Mouse (Mus musculus): ENCODE results near the gene Slc39a11. TPM values are rescaled to one million over a fixed set of nuclear protein-coding genes. Genes with fewer than 3 reads are reported as not detected.
A peak's percentile ranks its signal among the peaks of the same experiment; 100 is the strongest.

Gene Slc39a11
- total and polyA plus RNA-seq, 2 experiments from 2014 or later: 40.4 to 62.5 TPM

GRCm38 (mm10) chr11:113200901-113201300, 449.0 kb downstream of the Slc39a11 start:
- peak; percentile 28; the same call in 1 of the 2 replicates for ATAC-seq (ENCODE audit: low FRiP score)
- WGBS: 10% methylated on average over 15 of the region's 15 CpGs
- H3K27ac ChIP-seq (ENCODE audit: low read depth, low read length): no peak overlapping the region

GRCm38 (mm10) chr11:113198586-113198985, 451.3 kb downstream of the Slc39a11 start:
- H3K27ac ChIP-seq (ENCODE audit: low read depth, low read length): no peak overlapping the region
- no peak for TF ChIP-seq CTCF (IDR thresholded peaks at IDR 0.05)
- H3K4me1 ChIP-seq (ENCODE audit: insufficient read depth, low read length): peaks cover 11% of the 10 kb centered on the region; the same call in 1 of the 2 replicates
- WGBS: 87% methylated on average over 15 of the region's 15 CpGs
- no peaks in the 10 kb centered on the region for H3K27me3 ChIP-seq (ENCODE audit: insufficient read depth, low read length)
- no peak overlapping the region for H3K9ac ChIP-seq (replicated peaks; ENCODE audit: low read length, poor library complexity, severe bottlenecking)
- no peak overlapping the region for H3K4me3 ChIP-seq (ENCODE audit: low read depth, low read length)
- H3K9me3 ChIP-seq (ENCODE audit: low read length): no peaks in the 10 kb centered on the region
- ATAC-seq (ENCODE audit: low FRiP score) (no peak), DNase-seq (ENCODE audit: low spot score) (no peak)
- H3K36me3 ChIP-seq (ENCODE audit: insufficient read depth, low read length): no peaks in the 10 kb centered on the region
- peak overlapping the region; percentile 88; the same call in 1 of the 2 replicates for H3K4me2 ChIP-seq (ENCODE audit: low read depth, low read length, poor library complexity, severe bottlenecking)

More at GRCm38 (mm10) chr11:113200901-113201300, 449.0 kb downstream of the Slc39a11 start:
- DNase-seq (ENCODE audit: low spot score): peak; percentile 46
- H3K9ac ChIP-seq (replicated peaks; ENCODE audit: low read length, poor library complexity, severe bottlenecking): peak overlapping the region; percentile 68
- no peaks in the 10 kb centered on the region for H3K9me3 ChIP-seq (ENCODE audit: low read length)
- H3K27me3 ChIP-seq (ENCODE audit: insufficient read depth, low read length): peaks cover 5% of the 10 kb centered on the region; the same call in 1 of the 2 replicates
- H3K4me3 ChIP-seq (ENCODE audit: low read depth, low read length): peak overlapping the region; percentile 82
- peak overlapping the region; percentile 88 for H3K4me2 ChIP-seq (ENCODE audit: low read depth, low read length, poor library complexity, severe bottlenecking)
- TF ChIP-seq CTCF (IDR thresholded peaks at IDR 0.05): no peak
- H3K4me1 ChIP-seq (ENCODE audit: insufficient read depth, low read length): peaks cover 11% of the 10 kb centered on the region; the same call in 1 of the 2 replicates
- H3K36me3 ChIP-seq (ENCODE audit: insufficient read depth, low read length): no peaks in the 10 kb centered on the region

GRCm38 (mm10) chr11:113197624-113198023, 452.3 kb downstream of the Slc39a11 start:
- ATAC-seq (ENCODE audit: low FRiP score): no peak
- Histone ChIP-seq H3K27ac (ENCODE audit: low read depth, low read length) (no peak overlapping the region), H3K4me3 (ENCODE audit: low read depth, low read length) (no peak overlapping the region), H3K9ac (replicated peaks; ENCODE audit: low read length, poor library complexity, severe bottlenecking) (no peak overlapping the region), H3K27me3 (ENCODE audit: insufficient read depth, low read length) (no peaks in the 10 kb centered on the region), H3K9me3 (ENCODE audit: low read length) (no peaks in the 10 kb centered on the region), H3K4me2 (ENCODE audit: low read depth, low read length, poor library complexity, severe bottlenecking) (no peak overlapping the region), H3K36me3 (ENCODE audit: insufficient read depth, low read length) (no peaks in the 10 kb centered on the region), H3K4me1 (ENCODE audit: insufficient read depth, low read length) (peaks cover 11% of the 10 kb centered on the region; the same call in 1 of the 2 replicates)
- WGBS: 89% methylated on average over 8 of the region's 8 CpGs
- no peak for DNase-seq (ENCODE audit: low spot score)
- no peak for TF ChIP-seq CTCF (IDR thresholded peaks at IDR 0.05)

- no peak for ATAC-seq (ENCODE audit: low FRiP score)
- DNase-seq (ENCODE audit: low spot score): no peak
- Histone ChIP-seq H3K27ac (ENCODE audit: low read depth, low read length) (no peak overlapping the region), H3K9me3 (ENCODE audit: low read length) (no peaks in the 10 kb centered on the region), H3K4me2 (ENCODE audit: low read depth, low read length, poor library complexity, severe bottlenecking) (no peak overlapping the region), H3K27me3 (ENCODE audit: insufficient read depth, low read length) (no peaks in the 10 kb centered on the region), H3K4me1 (ENCODE audit: insufficient read depth, low read length) (peaks cover 11% of the 10 kb centered on the region; the same call in 1 of the 2 replicates), H3K9ac (replicated peaks; ENCODE audit: low read length, poor library complexity, severe bottlenecking) (no peak overlapping the region), H3K4me3 (ENCODE audit: low read depth, low read length) (no peak overlapping the region), H3K36me3 (ENCODE audit: insufficient read depth, low read length) (no peaks in the 10 kb centered on the region)
- WGBS: 87% methylated on average over 19 of the region's 19 CpGs
- no peak for TF ChIP-seq CTCF (IDR thresholded peaks at IDR 0.05)
Measured at GRCm38 (mm10) chr11:113196234-113197007, 453.5 kb downstream of the Slc39a11 start.

Other genes with a start within 250 kb of the Slc39a11 start
- 16.4 and 26.3 TPM in 2 replicates for gene Sstr2, start 30.7 kb downstream of the Slc39a11 start, total RNA-seq (2014; rRNA removed)
- 8.8 and 10.2 TPM in 2 replicates for gene Sstr2, start 30.7 kb downstream of the Slc39a11 start, polyA plus RNA-seq (2015; fragmentation: Nextera tagmentation; extraction: Ambion mirVana)
- 55.8 and 59.0 TPM in 2 replicates for gene Cog1, start 910 bp downstream of the Slc39a11 start, total RNA-seq (2014; rRNA removed)
- 28.3 and 31.3 TPM in 2 replicates for gene Cog1, start 910 bp downstream of the Slc39a11 start, polyA plus RNA-seq (2015; fragmentation: Nextera tagmentation; extraction: Ambion mirVana)
- gene Fam104a, start 34.1 kb upstream of the Slc39a11 start, total RNA-seq (2014; rRNA removed): 29.5 and 30.1 TPM in 2 replicates
- gene Fam104a, start 34.1 kb upstream of the Slc39a11 start, polyA plus RNA-seq (2015; fragmentation: Nextera tagmentation; extraction: Ambion mirVana): 46.3 and 48.7 TPM in 2 replicates
- gene D11Wsu47e, start 34.3 kb upstream of the Slc39a11 start, total RNA-seq (2014; rRNA removed): 19.5 and 26.8 TPM in 2 replicates
- 27.8 and 27.9 TPM in 2 replicates for gene D11Wsu47e, start 34.3 kb upstream of the Slc39a11 start, polyA plus RNA-seq (2015; fragmentation: Nextera tagmentation; extraction: Ambion mirVana)
- 0.22 TPM in 1 of 2 replicates, not detected in the other for gene Cpsf4l, start 59.9 kb upstream of the Slc39a11 start, total RNA-seq (2014; rRNA removed)
- gene Cpsf4l, start 59.9 kb upstream of the Slc39a11 start, polyA plus RNA-seq (2015; fragmentation: Nextera tagmentation; extraction: Ambion mirVana): 0.20 TPM in 2 replicates
- 88.0 and 89.5 TPM in 2 replicates for gene Cdc42ep4, start 101.8 kb upstream of the Slc39a11 start, total RNA-seq (2014; rRNA removed)
- gene Cdc42ep4, start 101.8 kb upstream of the Slc39a11 start, polyA plus RNA-seq (2015; fragmentation: Nextera tagmentation; extraction: Ambion mirVana): 60.3 and 63.2 TPM in 2 replicates

Data from midbrain, postnatal 0 days (tissue).